Mouse (Mus musculus): Measurements from ENCODE around the gene Arf6.

DNA sequence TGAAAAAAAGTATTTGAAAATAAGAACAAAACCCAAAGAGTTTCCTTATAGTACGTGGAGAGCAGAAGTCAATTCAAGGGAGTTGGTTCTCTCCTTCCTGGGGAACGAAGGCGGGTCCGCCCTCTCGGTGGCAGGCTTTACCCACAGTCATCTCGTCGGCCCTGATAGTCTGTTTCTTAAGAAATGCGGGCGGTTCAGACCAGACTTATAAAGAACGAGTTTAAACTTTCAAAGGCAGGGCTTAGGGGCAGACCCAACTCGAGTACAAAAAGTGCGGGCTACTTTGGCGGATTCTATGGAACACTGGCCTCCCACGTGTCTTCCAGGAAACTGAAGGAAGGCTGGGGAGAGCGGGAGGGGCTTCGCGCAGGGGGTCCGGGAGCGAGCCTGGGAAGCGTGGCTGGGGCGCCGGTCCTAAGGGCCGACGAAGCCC, 513 bp upstream of the Arf6 start:
- TF ChIP-seq GATA1 (IDR thresholded peaks at IDR 0.05; ENCODE audit: borderline replicate concordance, low read length) (no peak), FLI1 (IDR thresholded peaks at IDR 0.05; ENCODE audit: low read length) (no peak)

Measured in megakaryocyte, embryonic 14.5 days (primary cell).